Mouse (Mus musculus) heart, postnatal 0 days (tissue): ENCODE measurements around the gene Ifna4.

Experiments
- CTCF ChIP-seq: IDR thresholded peaks from 2 replicates; pipeline ENCODE4 v1.5.1; 2016; ENCODE audit warnings: antibody characterized with exemption, control low read depth, low read depth
- EP300 ChIP-seq: IDR thresholded peaks from 2 replicates; pipeline ENCODE4 v1.6.1; 2016; ENCODE audit warnings: antibody characterized with exemption, low read depth

DNA sequence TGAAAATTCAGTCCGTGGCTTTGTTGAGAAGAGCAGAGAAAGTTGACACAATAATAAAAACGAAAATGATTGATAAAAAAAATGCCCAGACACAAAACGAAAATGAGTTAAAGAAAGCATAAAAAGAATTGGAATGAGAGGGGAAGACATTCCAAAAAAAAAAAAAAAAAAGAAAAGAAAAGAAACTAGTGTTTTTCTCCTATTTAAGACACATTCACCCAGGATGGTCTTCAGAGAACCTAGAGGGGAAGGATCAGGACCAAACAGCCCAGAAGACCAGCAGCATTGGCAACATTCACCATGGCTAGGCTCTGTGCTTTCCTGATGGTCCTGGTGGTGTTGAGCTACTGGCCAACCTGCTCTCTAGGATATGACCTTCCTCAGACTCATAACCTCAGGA is 25.7 kb upstream of the Ifna4 start, which contains the start of gene Ifna7:
- TF ChIP-seq CTCF = no peak
- no peak for TF ChIP-seq EP300
